Mouse (Mus musculus) cerebellum, adult (tissue): ENCODE data around the gene Fam110a.

Experiments
- ATAC-seq: cut with Nextera tagmentation; 2 replicates; pipeline ENCODE4 v1.9.2; 2017; ENCODE audit warnings: mild to moderate bottlenecking, moderate library complexity, mixed read lengths; ENCODE audit not compliant: insufficient number of reproducible peaks, low FRiP score, low TSS enrichment

The Fam110a gene

GRCm38 (mm10) chr2:151979470-151980354 is at the start of gene Fam110a:
TSS of gene Fam110a (minus strand) at chr2:151980219.
- peak; percentile 85 for ATAC-seq

DNA sequence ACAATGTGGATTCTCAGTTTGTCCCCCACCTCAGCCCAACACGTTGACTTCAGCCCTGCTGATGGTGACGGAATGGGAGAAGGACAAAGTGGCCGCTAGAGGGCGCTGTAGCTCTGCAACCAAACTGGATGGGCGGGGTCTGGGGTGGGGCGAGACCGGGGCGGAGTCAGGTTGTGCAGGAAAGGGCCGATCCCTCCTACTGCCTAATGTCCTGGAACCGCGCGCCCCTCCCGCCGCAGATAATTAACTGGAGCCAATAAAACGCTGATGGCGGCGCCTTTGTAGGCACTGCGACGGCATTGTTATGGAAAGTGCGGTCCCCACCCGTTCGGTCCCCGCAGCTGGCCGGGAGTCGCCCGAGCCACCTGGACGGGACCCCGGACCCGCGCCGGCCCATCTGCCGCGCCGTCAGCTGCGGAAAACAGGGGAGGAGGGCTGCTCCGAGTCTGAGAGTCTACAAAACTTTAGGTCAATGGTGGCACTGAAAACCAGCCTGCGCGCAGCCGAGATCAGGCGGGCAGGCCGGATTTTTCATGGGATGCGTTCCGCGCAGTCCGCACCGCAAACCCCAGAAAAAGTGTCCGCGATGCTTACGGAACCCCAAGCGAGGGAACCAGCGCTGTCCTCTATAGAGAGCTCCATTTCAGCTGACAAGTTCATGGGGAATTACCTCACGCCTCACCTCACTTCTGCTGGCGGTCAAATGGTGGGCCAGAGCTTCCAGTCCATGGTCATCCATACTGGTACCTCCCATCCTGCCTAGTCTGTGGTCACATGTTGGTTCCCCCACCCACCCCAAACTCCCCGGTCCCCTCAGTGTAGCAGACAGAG is 49.4 kb upstream of the Fam110a start:
- peak; percentile 86 for ATAC-seq

DNA sequence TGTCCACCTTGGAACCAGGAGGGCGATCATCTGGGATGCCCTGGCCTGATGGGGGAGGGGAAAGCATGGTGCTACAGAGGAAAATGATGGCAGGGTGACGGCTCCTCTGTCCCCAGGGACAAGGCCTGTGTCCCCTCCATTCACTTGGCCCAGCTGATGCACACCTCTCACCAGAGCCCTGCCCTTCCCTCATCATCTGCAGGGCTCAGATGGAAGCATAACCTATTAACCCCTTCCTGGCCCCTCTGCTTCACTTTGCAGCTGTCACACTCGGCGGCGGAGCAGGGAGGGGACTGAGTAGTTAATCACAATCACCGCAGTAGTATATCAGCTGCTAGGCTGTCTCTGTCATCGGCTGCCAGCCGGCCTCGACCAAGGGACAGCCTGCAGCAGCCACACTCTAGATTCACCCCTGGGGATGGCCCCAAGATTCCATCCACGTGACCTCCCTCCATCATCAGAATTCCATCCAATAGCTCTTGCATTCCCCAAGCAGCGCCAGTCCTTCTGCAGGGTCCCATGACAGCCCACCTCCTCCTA is 44.9 kb upstream of the Fam110a start:
- ATAC-seq: no peak

GRCm38 (mm10) chr2:152022022-152022421 is 42.0 kb upstream of the Fam110a start:
- no peak for ATAC-seq

GRCm38 (mm10) chr2:152020255-152020654 is 40.2 kb upstream of the Fam110a start:
- ATAC-seq: no peak

GRCm38 (mm10) chr2:152016666-152017065 is 36.6 kb upstream of the Fam110a start:
- no peak for ATAC-seq

DNA sequence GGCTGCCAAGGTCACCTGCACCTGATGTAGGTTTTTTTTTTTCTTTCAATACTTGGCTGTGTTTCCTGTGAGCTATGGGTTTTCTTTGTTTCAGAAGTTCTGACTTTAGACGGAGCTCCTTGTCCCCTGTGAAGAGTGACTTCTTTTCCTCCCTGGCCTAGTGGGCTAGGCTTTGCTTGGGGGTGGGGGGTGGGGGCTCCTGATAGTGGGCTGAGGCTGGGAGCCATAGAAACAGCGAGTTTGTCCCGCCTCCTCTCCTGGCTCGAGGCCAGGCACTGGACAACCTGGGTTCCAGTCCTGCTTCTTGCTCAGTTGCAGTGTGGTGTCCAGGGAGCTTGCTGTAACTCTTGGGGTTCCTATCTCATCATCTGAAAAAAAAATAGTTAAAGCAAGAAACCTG is 36.0 kb upstream of the Fam110a start:
- ATAC-seq: no peak

- ATAC-seq: no peak
Observed at GRCm38 (mm10) chr2:152012701-152013100, 32.7 kb upstream of the Fam110a start.

GRCm38 (mm10) chr2:152012222-152012621 is 32.2 kb upstream of the Fam110a start:
- no peak for ATAC-seq

DNA sequence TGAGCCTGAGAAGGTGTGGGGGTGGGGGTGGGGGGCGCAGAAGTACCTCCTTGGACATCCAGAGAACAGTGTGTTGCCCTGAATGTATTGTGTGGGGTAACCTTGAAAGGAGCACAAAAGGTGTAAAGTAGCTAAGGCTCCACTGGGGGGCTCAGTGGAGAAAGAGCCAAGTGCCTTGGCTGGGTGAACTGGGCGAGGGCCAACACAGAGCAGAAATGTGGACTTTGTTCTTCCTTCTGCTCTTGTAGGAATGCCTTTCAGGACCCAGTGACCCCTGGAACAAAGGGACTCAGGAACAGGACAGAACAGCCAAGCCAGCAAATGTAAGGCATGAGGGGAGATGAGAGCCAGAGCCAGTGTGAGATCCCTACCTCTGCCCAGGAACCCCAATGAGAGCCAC is 31.7 kb upstream of the Fam110a start:
- ATAC-seq: no peak

- ATAC-seq: no peak
Observed at GRCm38 (mm10) chr2:152010661-152011060, 30.6 kb upstream of the Fam110a start.

DNA sequence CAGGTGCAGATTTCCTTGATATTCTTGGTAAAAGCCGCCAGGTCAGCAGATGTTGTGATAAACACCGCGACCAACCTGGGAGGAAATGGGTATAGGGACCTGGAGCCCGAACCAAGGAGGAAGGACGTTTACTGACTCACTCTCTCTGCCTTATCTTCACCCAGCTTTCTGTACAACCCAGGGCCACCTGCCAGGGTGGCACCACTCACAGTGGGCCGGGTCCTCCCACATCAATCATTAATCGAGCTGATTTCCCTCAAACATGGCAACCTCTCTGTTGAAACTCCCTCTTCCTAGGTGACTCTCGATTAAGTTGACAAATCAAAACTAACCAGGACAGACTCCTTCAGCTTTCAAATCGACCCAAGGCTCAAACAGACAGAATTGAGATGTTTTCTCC is 30.2 kb upstream of the Fam110a start:
- ATAC-seq: no peak

- ATAC-seq: no peak
Observed at GRCm38 (mm10) chr2:152009061-152009779, 29.2 kb upstream of the Fam110a start.

GRCm38 (mm10) chr2:152007783-152008182 is 27.8 kb upstream of the Fam110a start:
- no peak for ATAC-seq

DNA sequence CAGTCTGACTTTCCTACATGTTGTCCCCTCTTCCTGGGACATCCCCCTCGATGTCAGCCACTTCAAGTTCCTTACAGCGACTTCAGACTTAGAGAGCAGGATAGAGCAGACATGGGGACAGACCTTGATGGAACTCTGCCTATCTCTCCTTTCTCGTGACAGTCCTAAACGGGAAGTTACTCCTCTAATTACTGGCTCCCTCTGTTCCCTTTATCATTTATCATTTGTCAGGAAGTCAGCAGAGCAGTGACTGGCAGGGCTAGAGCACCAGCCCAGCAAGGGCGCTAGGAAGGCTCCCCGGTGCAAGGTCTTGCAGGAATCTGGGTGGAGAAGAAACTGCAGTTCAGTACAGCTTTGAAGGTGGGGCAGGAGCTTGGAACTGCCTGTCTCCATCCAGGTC is 22.5 kb upstream of the Fam110a start:
- ATAC-seq: no peak

GRCm38 (mm10) chr2:152000735-152001134 is 20.7 kb upstream of the Fam110a start:
- ATAC-seq: no peak

GRCm38 (mm10) chr2:152000291-152000679 is 20.3 kb upstream of the Fam110a start:
- ATAC-seq: no peak

DNA sequence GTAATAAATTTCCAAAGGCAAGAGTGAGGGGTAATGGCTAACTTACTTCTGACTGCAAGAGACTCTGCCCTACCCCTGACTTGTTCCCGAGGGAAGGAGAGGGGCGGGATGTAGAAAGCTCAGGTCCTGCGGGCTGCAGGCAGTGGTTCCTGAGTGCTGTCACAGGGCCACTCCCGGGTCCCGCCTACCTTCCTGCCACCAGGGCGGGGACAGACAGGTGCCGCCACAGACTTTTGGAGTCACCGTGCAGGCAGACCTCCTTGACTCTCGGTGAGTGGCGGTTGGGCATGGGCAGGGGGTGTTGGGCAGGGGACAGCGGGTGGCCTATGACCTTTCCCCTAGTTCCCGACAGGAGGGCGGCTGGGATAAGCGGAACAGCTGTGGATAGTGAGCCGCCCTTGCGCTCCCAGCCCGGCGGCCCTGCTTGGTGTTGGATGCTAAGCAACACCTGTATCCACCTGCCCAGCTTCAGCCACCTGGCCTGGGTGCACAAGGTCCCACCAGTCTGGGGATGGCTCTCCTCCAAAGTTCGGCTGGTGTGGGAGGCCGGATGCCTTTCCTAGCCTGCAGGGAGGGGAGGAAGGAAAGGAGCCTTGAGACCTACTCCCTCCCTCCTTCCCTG is 19.8 kb upstream of the Fam110a start:
- ATAC-seq: no peak

DNA sequence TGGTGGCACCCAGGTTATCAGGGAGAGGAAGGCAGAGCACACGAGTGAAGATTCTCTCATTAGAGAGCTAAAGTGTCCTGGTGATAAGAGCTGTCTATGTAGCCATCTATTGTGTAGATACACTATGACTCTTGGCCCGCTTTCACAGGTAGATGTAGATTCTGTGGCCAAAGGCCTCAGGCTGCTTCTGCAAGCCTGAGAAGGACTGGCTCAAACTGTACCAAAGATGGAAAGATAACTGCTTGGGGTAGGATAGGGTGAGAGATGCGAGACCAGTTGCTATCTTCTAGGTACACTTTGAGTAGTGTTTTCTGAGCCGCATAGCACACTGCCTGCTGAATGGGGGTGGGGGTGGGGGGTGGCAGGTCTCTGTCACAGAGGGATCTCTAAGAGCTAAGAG is 18.9 kb upstream of the Fam110a start:
- no peak for ATAC-seq

DNA sequence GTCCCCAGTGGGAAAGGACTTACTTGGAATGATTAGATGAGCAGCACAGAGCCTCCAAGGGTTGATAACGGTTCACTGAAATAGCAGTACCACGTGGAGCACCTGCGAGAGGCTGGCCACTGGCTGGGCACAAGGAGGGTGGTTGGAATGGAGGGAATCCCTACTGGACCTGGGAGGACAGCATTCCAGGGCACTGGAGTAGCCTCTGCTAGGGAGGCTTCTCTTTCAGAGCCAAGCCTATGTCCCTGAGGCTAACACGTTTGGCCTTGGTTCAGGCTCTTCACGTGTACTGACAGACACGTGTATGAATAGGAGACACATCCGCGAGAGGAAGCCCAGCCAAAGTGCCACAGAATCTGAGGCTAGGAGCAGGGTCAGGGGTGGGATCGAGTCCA is 18.5 kb upstream of the Fam110a start:
- ATAC-seq: no peak
